Comparison of ENCODE assay signal across 8 mouse cellular contexts in genomic region chr1:191817418-191818144, GRCm38 (mm10). TPM values are rescaled to one million over a fixed set of nuclear protein-coding genes. Genes with fewer than 3 reads are reported as not detected.
DNase-seq lines count a peak whose midpoint lies in the region; ATAC-seq and TF ChIP-seq lines count a peak whose summit lies in the region.

No protein-coding gene starts in this region.

- H3K4me2 ChIP-seq in forebrain, embryonic 15.5 days (replicated peaks), result no peak overlapping the region
- no peak overlapping the region for H3K4me2 ChIP-seq in lung, embryonic 16.5 days (ENCODE audit: low read depth, low read length)

- peaks cover 6% of the 10 kb centered on the region for H3K36me3 ChIP-seq in G1E (replicated peaks)
- H3K36me3 ChIP-seq in forebrain, embryonic 15.5 days, result no peaks in the 10 kb centered on the region
- no peaks in the 10 kb centered on the region for H3K36me3 ChIP-seq in lung, embryonic 16.5 days (ENCODE audit: control insufficient read depth, insufficient read depth, low read length)
- no peaks in the 10 kb centered on the region for H3K36me3 ChIP-seq in thymus, adult 2 months (ENCODE audit: control insufficient read depth, insufficient read depth, low read length)

- H3K4me1 ChIP-seq in G1E (ENCODE audit: insufficient read depth, low read depth, low read length), result peaks cover 34% of the 10 kb centered on the region
- peaks cover 15% of the 10 kb centered on the region for H3K4me1 ChIP-seq in forebrain, embryonic 15.5 days
- peaks cover 12% of the 10 kb centered on the region for H3K4me1 ChIP-seq in lung, embryonic 16.5 days (replicated peaks; ENCODE audit: control insufficient read depth, insufficient read depth, low read length)
- H3K4me1 ChIP-seq in thymus, adult 2 months (replicated peaks; ENCODE audit: control insufficient read depth, insufficient read depth, low read length), result peaks cover 8% of the 10 kb centered on the region

- H3K9me3 ChIP-seq in G1E (replicated peaks), result no peaks in the 10 kb centered on the region
- H3K9me3 ChIP-seq in forebrain, embryonic 15.5 days, result no peaks in the 10 kb centered on the region
- H3K9me3 ChIP-seq in lung, embryonic 16.5 days (ENCODE audit: control insufficient read depth, low read length), result no peaks in the 10 kb centered on the region

- peak; percentile 91 for TF ChIP-seq CTCF in G1E (IDR thresholded peaks at IDR 0.05; ENCODE audit: low read depth, low read length)
- peak; percentile 97 for TF ChIP-seq CTCF in layer of hippocampus, adult 2 months (conservative IDR thresholded peaks at IDR 0.05)
- TF ChIP-seq CTCF in thymus, adult 2 months (IDR thresholded peaks at IDR 0.05; ENCODE audit: borderline replicate concordance, control insufficient read depth, extremely low read depth, insufficient read depth, low read length, poor library complexity), result peak; percentile 91

- WGBS in forebrain, embryonic 15.5 days, result 38% methylated on average over 19 of the region's 19 CpGs
- 29% methylated on average over 19 of the region's 19 CpGs for WGBS in lung, embryonic 16.5 days
- 47% methylated on average over 19 of the region's 19 CpGs for WGBS in thymus, adult 2 months

- H3K27ac ChIP-seq in forebrain, embryonic 15.5 days (replicated peaks), result 0 out of 2 replicates have a peak overlapping the region, but pooled peaks have one; percentile 3
- H3K27ac ChIP-seq in layer of hippocampus, adult 2 months, result peak overlapping the region; percentile 58
- no peak overlapping the region for H3K27ac ChIP-seq in lung, embryonic 16.5 days (ENCODE audit: low read length)
- no peak overlapping the region for H3K27ac ChIP-seq in thymus, adult 2 months (ENCODE audit: control insufficient read depth, insufficient read depth, low read length)

- peak; percentile 52 for ATAC-seq in G1E (ENCODE audit: extremely low read depth, insufficient number of reproducible peaks, low FRiP score, poor library complexity, severe bottlenecking)
- ATAC-seq in forebrain, embryonic 15.5 days (replicated peaks), result peak; percentile 55
- ATAC-seq in lung, embryonic 16.5 days (ENCODE audit: low read depth), result peak; percentile 66

- H3K27me3 ChIP-seq in G1E (ENCODE audit: insufficient read depth, low read length), result peaks cover 24% of the 10 kb centered on the region
- H3K27me3 ChIP-seq in forebrain, embryonic 15.5 days, result no peaks in the 10 kb centered on the region
- H3K27me3 ChIP-seq in lung, embryonic 16.5 days (ENCODE audit: control insufficient read depth, insufficient read depth, low read depth, low read length), result no peaks in the 10 kb centered on the region
- no peaks in the 10 kb centered on the region for H3K27me3 ChIP-seq in thymus, adult 2 months (ENCODE audit: control insufficient read depth, insufficient read depth, low read length)

- TF ChIP-seq POLR2A in thymus, adult 2 months (IDR thresholded peaks at IDR 0.05; ENCODE audit: control insufficient read depth, extremely low read depth, insufficient read depth, low read length, poor library complexity), result 0 out of 2 replicates have a peak, but pooled peaks have one; percentile 31

- H3K4me3 ChIP-seq in G1E (ENCODE audit: low read depth, low read length), result no peak overlapping the region
- no peak overlapping the region for H3K4me3 ChIP-seq in forebrain, embryonic 15.5 days
- H3K4me3 ChIP-seq in layer of hippocampus, adult 2 months, result no peak overlapping the region
- no peak overlapping the region for H3K4me3 ChIP-seq in lung, embryonic 16.5 days (ENCODE audit: low read length)
- H3K4me3 ChIP-seq in thymus, adult 2 months (ENCODE audit: control insufficient read depth, insufficient read depth, low read length), result no peak overlapping the region

- no peak overlapping the region for H3K9ac ChIP-seq in forebrain, embryonic 15.5 days (replicated peaks)
- H3K9ac ChIP-seq in lung, embryonic 16.5 days (ENCODE audit: low read length), result peak overlapping the region; percentile 45

- peak; percentile 86 for DNase-seq in G1E (ENCODE audit: low spot score)
- peak; percentile 78 for DNase-seq in cerebellum, adult 11 months
- peak; percentile 92 for DNase-seq in heart, postnatal 4 days
- peak; percentile 85 to 86 for DNase-seq in layer of hippocampus, adult 2 months (ENCODE audit: low spot score in 2 of 2)
- DNase-seq in ovary, postnatal 10 days (ENCODE audit: low spot score), result peak; percentile 75
- peak; percentile 81 for DNase-seq in thymus, adult 2 months

RNA-seq across cellular contexts. Expression of gene Nek2, which starts 3.7 kb away (rescaled TPM):
- 42.0 and 61.9 TPM in 2 replicates for total RNA-seq in G1E (2014; fragmentation: Nextera tagmentation)
- total RNA-seq in G1E (2017), result 39.2 and 40.6 TPM in 2 replicates
- 11.5 and 17.3 TPM in 2 replicates for polyA plus RNA-seq in G1E (2012)
- polyA plus RNA-seq in forebrain, embryonic 15.5 days (2015; fragmentation: Nextera tagmentation; extraction: Ambion mirVana), result 21.2 and 22.4 TPM in 2 replicates
- total RNA-seq in heart, postnatal 4 days (2021), result 10 to 100 TPM; 29.0 to 32.1 TPM
- total RNA-seq in layer of hippocampus, adult 2 months (2021), result 1 to 10 TPM; 1.0 to 1.3 TPM
- polyA plus RNA-seq in lung, embryonic 16.5 days (2015; fragmentation: Nextera tagmentation; extraction: Ambion mirVana), result 52.9 and 54.5 TPM in 2 replicates
- polyA plus RNA-seq in thymus, adult 2 months (2012; rRNA removed), result 14.9 and 24.3 TPM in 2 replicates

Comparison
In these comparisons a context has a peak if more than half of its experiments do, and no peak if none do; other contexts are left out.
1. H3K27ac ChIP-seq: peak in forebrain, embryonic 15.5 days (single experiment) and layer of hippocampus, adult 2 months (single experiment); none in lung, embryonic 16.5 days (single experiment) and thymus, adult 2 months (single experiment).
2. Peak in every context shown above with its lines, with median percentiles within 50 percentile points of each other: ATAC-seq, DNase-seq and CTCF ChIP-seq.